In the genomic region with DNA sequence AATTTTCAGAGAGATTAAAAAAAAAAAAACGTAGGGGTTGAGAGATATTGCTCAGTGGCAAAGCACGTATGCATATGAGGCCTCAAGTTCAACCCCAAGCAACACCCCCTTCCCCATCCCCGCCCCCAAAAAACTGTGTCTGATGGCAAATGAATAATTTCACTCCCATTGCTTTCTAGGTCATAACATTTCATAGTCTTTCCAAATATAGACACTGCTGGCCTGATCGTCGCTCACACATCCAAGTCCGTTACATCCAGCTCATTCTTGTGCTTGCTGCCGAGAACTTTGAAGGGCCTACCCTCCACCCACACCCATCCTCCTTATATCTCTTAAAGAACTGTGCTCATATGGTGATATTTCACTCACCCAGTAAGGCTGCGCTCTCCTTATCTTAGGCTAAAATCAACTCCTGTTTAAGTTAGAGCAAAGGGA, we compare ENCODE assay signal across 9 mouse cellular contexts. TPM values are rescaled to one million over a fixed set of nuclear protein-coding genes. Genes with fewer than 3 reads are reported as not detected.
DNase-seq lines count a peak whose midpoint lies in the region; ATAC-seq and TF ChIP-seq lines count a peak whose summit lies in the region.
"Had no signal": no experiment of that assay in that cellular context is flagged by ENCODE, and none has a peak within 500 bp of the region (broad histone marks: within the 10 kb centered on the region; RNA-seq: fewer than 3 reads in every experiment).

No protein-coding gene starts in this region.

- no peaks in the 10 kb centered on the region for H3K9me3 ChIP-seq in hindbrain, embryonic 13.5 days
- no peaks in the 10 kb centered on the region for H3K9me3 ChIP-seq in neural tube, embryonic 12.5 days

- peaks cover 33% of the 10 kb centered on the region for H3K4me1 ChIP-seq in hindbrain, embryonic 13.5 days (replicated peaks)
- peaks cover 12% of the 10 kb centered on the region; the same call in 1 of the 2 replicates for H3K4me1 ChIP-seq in neural tube, embryonic 12.5 days

- H3K27ac ChIP-seq in layer of hippocampus, adult 2 months, result peak overlapping the region; percentile 93
- H3K27ac ChIP-seq in hindbrain, embryonic 13.5 days, result peak overlapping the region; percentile 95
- peak overlapping the region; percentile 90 for H3K27ac ChIP-seq in neural tube, embryonic 12.5 days

- TF ChIP-seq CTCF in layer of hippocampus, adult 2 months (conservative IDR thresholded peaks at IDR 0.05), result no peak

- 43% methylated on average over 8 of the region's 8 CpGs for WGBS in hindbrain, embryonic 13.5 days
- WGBS in neural tube, embryonic 12.5 days, result 45% methylated on average over 8 of the region's 8 CpGs

- H3K27me3 ChIP-seq in hindbrain, embryonic 13.5 days, result no peaks in the 10 kb centered on the region
- no peaks in the 10 kb centered on the region for H3K27me3 ChIP-seq in neural tube, embryonic 12.5 days (replicated peaks)

- ATAC-seq in hindbrain, embryonic 13.5 days (ENCODE audit: low FRiP score), result peak; percentile 18; the same call in 1 of the 2 replicates
- ATAC-seq in neural tube, embryonic 12.5 days (ENCODE audit: low FRiP score, low read depth), result peak; percentile 23

- peak; percentile 22 to 45 for DNase-seq in cerebellum, postnatal 10 days
- DNase-seq in cerebellum, adult 11-12 months, result no peak
- no peak for DNase-seq in layer of hippocampus, adult 2 months (ENCODE audit: low spot score in 2 of 2)
- no peak for DNase-seq in layer of hippocampus, adult 8-10 months (ENCODE audit: low spot score in 2 of 2)
- DNase-seq in adipocyte (ENCODE audit: low spot score), result no peak
- no peak for DNase-seq in thymus, postnatal 0 days (ENCODE audit: low spot score)

- H3K36me3 ChIP-seq in hindbrain, embryonic 13.5 days, result no peaks in the 10 kb centered on the region
- H3K36me3 ChIP-seq in neural tube, embryonic 12.5 days, result no peaks in the 10 kb centered on the region

- H3K4me3 ChIP-seq in layer of hippocampus, adult 2 months, result no peak overlapping the region
- H3K4me3 ChIP-seq in hindbrain, embryonic 13.5 days, result no peak overlapping the region
- H3K4me3 ChIP-seq in neural tube, embryonic 12.5 days, result no peak overlapping the region

- 0 out of 2 replicates have a peak overlapping the region, but pooled peaks have one; percentile 65 for H3K9ac ChIP-seq in hindbrain, embryonic 13.5 days
- H3K9ac ChIP-seq in neural tube, embryonic 12.5 days, result no peak overlapping the region

- H3K4me2 ChIP-seq in hindbrain, embryonic 13.5 days, result no peak overlapping the region; the same call in 1 of the 2 replicates
- H3K4me2 ChIP-seq in neural tube, embryonic 12.5 days (replicated peaks), result peak overlapping the region; percentile 59; the same call in 1 of the 2 replicates

RNA-seq across cellular contexts. Expression of a gene that starts 5.2 kb away (rescaled TPM):
- not detected for total RNA-seq in layer of hippocampus, adult 2 months (2021)
- under 1 TPM in 1 of 4 experiments, not detected in 3; 0.47 TPM for total RNA-seq in layer of hippocampus, adult 8-10 months (2022)
- 0.22 TPM in 1 of 2 replicates, not detected in the other for polyA plus RNA-seq in hindbrain, embryonic 13.5 days (2015; fragmentation: Nextera tagmentation; extraction: Ambion mirVana)
- not detected in 2 replicates for polyA plus RNA-seq in neural tube, embryonic 12.5 days (2016; fragmentation: Nextera tagmentation; extraction: Ambion mirVana)
- polyA plus RNA-seq in thymus, postnatal 0 days (2015; fragmentation: Nextera tagmentation; extraction: Ambion mirVana), result 0.33 and 0.37 TPM in 2 replicates
- total RNA-seq: left cerebral cortex, postnatal 10 days had no signal

RNA-seq across cellular contexts. Expression of a gene that starts 45.5 kb away (rescaled TPM):
- total RNA-seq in layer of hippocampus, adult 2 months (2021), result 10 to 100 TPM; 10.2 to 11.2 TPM
- total RNA-seq in layer of hippocampus, adult 8-10 months (2022), result 1 to 10 TPM; 7.6 to 10.0 (median 8.7) TPM
- 20.5 and 22.9 TPM in 2 replicates for polyA plus RNA-seq in hindbrain, embryonic 13.5 days (2015; fragmentation: Nextera tagmentation; extraction: Ambion mirVana)
- polyA plus RNA-seq in neural tube, embryonic 12.5 days (2016; fragmentation: Nextera tagmentation; extraction: Ambion mirVana), result 28.6 and 29.5 TPM in 2 replicates
- polyA plus RNA-seq in thymus, postnatal 0 days (2015; fragmentation: Nextera tagmentation; extraction: Ambion mirVana), result 17.0 and 17.1 TPM in 2 replicates

RNA-seq across cellular contexts. Expression of a gene that starts 45.6 kb away (rescaled TPM):
- 10 to 100 TPM; 17.3 to 18.2 TPM for total RNA-seq in layer of hippocampus, adult 2 months (2021)
- total RNA-seq in layer of hippocampus, adult 8-10 months (2022), result 10 to 100 TPM; 16.7 to 18.6 (median 17.6) TPM
- polyA plus RNA-seq in hindbrain, embryonic 13.5 days (2015; fragmentation: Nextera tagmentation; extraction: Ambion mirVana), result 33.6 and 33.7 TPM in 2 replicates
- 35.4 and 37.6 TPM in 2 replicates for polyA plus RNA-seq in neural tube, embryonic 12.5 days (2016; fragmentation: Nextera tagmentation; extraction: Ambion mirVana)
- 20.5 and 21.6 TPM in 2 replicates for polyA plus RNA-seq in thymus, postnatal 0 days (2015; fragmentation: Nextera tagmentation; extraction: Ambion mirVana)

Comparison
In these comparisons a context has a peak if more than half of its experiments do, and no peak if none do; other contexts are left out.
1. DNase-seq: peak in cerebellum, postnatal 10 days (2 of 2); none in cerebellum, adult 11-12 months (single experiment), layer of hippocampus, adult 2 months (0 of 2), layer of hippocampus, adult 8-10 months (0 of 2), adipocyte (single experiment) and thymus, postnatal 0 days (single experiment).
2. Peak in every context shown above with its lines, with median percentiles within 50 percentile points of each other: H3K27ac ChIP-seq.